Mouse (Mus musculus): Measurements from ENCODE around the gene Pbp2. TPM values are rescaled to one million over a fixed set of nuclear protein-coding genes. Genes with fewer than 3 reads are reported as not detected.

Gene Pbp2
- polyA plus RNA-seq, 1 experiment = not detected

DNA sequence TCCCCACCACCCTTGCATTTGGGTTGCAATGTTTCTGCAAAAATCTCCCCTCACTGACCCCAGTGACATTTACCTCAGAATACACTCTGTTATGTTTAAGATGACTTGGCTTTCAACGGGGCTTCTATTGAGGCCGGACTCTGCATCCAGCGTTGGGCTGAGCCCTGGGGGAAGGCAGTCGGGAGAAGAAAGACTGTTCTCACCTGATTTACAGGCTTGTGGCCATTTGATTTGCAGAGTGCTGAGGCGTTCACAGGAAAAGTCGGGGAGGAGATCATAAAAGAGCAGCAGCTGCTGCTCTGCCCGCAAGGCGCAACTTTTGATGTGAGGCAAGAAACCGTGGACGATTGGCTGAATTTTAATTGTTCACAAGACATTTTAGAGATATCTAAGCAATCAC lies 30.3 kb downstream of the Pbp2 start:
- Histone ChIP-seq H3K27me3 (replicated peaks; ENCODE audit: control insufficient read depth, insufficient read depth, low read length) (no peaks in the 10 kb centered on the region), H3K36me3 (ENCODE audit: control insufficient read depth, insufficient read depth, low read length) (no peaks in the 10 kb centered on the region), H3K4me1 (ENCODE audit: control insufficient read depth, insufficient read depth, low read length) (no peaks in the 10 kb centered on the region), H3K4me3 (ENCODE audit: insufficient read depth, low read depth, low read length) (no peak overlapping the region), H3K27ac (ENCODE audit: insufficient read depth, low read depth, low read length) (no peak overlapping the region)
- no peak for DNase-seq
- TF ChIP-seq CTCF (conservative IDR thresholded peaks at IDR 0.05; ENCODE audit: insufficient read depth, insufficient read length, low read depth, low read length) (no peak), POLR2A (IDR thresholded peaks at IDR 0.05; ENCODE audit: low read depth, low read length) (no peak)
- WGBS = 25% methylated on average over 10 of the region's 10 CpGs

DNA sequence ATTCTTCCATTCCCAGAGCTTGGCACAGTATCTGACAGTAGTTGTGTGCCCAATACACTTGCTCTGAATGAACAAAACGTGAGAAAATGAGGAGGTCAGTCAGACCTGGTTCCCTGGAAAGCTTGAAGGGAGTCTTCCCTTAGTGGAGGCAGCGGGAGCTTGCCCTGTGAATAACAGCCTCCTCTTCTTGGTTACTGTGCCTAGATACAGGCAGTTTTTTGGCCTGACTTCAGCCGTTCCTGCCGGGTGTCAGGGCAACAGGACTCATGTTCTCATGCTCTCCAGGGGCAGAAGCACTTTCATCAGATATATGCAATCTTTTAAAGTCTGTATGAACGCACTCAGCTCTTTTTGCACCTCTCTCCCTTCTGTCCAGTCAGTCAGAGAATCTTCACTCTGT lies 30.9 kb downstream of the Pbp2 start:
- H3K4me3 ChIP-seq (ENCODE audit: insufficient read depth, low read depth, low read length) = no peak overlapping the region
- no peaks in the 10 kb centered on the region for H3K36me3 ChIP-seq (ENCODE audit: control insufficient read depth, insufficient read depth, low read length)
- 61% methylated on average over 5 of the region's 5 CpGs for WGBS
- no peaks in the 10 kb centered on the region for H3K4me1 ChIP-seq (ENCODE audit: control insufficient read depth, insufficient read depth, low read length)
- H3K27me3 ChIP-seq (replicated peaks; ENCODE audit: control insufficient read depth, insufficient read depth, low read length) = no peaks in the 10 kb centered on the region
- TF ChIP-seq CTCF (conservative IDR thresholded peaks at IDR 0.05; ENCODE audit: insufficient read depth, insufficient read length, low read depth, low read length) = no peak
- no peak for TF ChIP-seq POLR2A (IDR thresholded peaks at IDR 0.05; ENCODE audit: low read depth, low read length)
- H3K27ac ChIP-seq (ENCODE audit: insufficient read depth, low read depth, low read length) = no peak overlapping the region
- DNase-seq = no peak

DNA sequence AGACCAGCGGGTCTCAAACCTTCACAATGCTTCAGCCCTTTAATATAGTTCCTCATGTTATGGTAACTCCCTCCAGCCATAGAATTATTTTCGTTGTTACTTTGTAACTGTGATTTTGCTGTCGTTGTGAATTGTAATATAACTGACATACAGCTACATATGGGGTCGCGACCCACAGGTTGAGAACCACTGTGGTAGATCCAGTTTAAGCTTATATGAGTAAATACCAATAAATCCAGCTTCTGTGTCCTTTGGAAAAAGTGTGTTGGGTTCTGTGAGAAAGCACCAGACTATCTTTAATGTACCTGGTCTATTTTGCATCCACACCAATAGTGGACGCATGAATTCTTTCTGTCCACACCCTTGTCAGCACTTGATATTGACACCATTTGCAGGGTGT lies 31.9 kb downstream of the Pbp2 start:
- Histone ChIP-seq H3K36me3 (ENCODE audit: control insufficient read depth, insufficient read depth, low read length) (no peaks in the 10 kb centered on the region), H3K27me3 (replicated peaks; ENCODE audit: control insufficient read depth, insufficient read depth, low read length) (no peaks in the 10 kb centered on the region), H3K4me3 (ENCODE audit: insufficient read depth, low read depth, low read length) (no peak overlapping the region), H3K27ac (ENCODE audit: insufficient read depth, low read depth, low read length) (no peak overlapping the region), H3K4me1 (ENCODE audit: control insufficient read depth, insufficient read depth, low read length) (no peaks in the 10 kb centered on the region)
- DNase-seq = no peak
- TF ChIP-seq CTCF (conservative IDR thresholded peaks at IDR 0.05; ENCODE audit: insufficient read depth, insufficient read length, low read depth, low read length) (no peak), POLR2A (IDR thresholded peaks at IDR 0.05; ENCODE audit: low read depth, low read length) (no peak)
- WGBS = 89% methylated on average over 6 of the region's 6 CpGs

DNA sequence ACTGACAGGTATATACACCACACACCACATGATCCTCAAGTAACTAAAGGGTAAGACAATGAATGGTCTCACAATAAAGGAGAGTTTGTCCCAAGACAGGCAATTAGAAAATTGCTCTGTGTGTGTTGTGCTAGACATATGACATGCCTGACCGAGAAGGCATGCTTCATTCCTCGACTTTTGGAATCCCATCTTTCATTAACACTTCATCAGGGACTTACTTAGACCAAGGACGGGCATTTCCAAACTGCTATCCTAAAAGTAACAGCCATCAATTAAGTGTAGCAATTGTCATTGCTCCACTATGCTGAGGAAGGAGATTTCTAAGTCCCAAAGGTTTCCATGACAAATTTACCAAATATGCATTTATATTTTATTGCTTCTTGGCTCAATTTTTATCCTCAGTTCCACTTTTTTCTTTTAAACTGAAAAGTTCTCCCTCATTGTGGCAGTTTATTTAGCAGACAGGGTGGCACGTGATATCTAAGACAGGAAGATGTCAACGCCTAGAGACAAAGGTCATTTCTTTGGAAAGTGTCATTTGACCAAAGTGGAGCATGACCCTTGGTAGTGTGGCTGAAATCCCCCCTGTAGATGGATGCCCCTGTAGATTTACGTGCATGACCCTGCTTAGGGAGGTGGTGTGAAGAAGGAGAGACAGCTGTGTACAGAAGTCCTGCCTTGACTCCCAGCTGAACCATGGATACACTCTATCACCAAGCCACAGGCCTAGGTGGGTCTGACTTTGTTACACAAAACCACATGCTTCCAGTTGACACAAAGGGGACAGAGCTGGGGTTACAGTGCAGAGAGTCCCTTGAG lies 33.5 kb downstream of the Pbp2 start:
- no peak for DNase-seq
- no peak for TF ChIP-seq POLR2A (IDR thresholded peaks at IDR 0.05; ENCODE audit: low read depth, low read length)
- WGBS = 68% methylated on average over 6 of the region's 6 CpGs
- Histone ChIP-seq H3K27ac (ENCODE audit: insufficient read depth, low read depth, low read length) (no peak overlapping the region), H3K4me3 (ENCODE audit: insufficient read depth, low read depth, low read length) (no peak overlapping the region), H3K36me3 (ENCODE audit: control insufficient read depth, insufficient read depth, low read length) (no peaks in the 10 kb centered on the region), H3K27me3 (replicated peaks; ENCODE audit: control insufficient read depth, insufficient read depth, low read length) (no peaks in the 10 kb centered on the region), H3K4me1 (ENCODE audit: control insufficient read depth, insufficient read depth, low read length) (no peaks in the 10 kb centered on the region)

DNA sequence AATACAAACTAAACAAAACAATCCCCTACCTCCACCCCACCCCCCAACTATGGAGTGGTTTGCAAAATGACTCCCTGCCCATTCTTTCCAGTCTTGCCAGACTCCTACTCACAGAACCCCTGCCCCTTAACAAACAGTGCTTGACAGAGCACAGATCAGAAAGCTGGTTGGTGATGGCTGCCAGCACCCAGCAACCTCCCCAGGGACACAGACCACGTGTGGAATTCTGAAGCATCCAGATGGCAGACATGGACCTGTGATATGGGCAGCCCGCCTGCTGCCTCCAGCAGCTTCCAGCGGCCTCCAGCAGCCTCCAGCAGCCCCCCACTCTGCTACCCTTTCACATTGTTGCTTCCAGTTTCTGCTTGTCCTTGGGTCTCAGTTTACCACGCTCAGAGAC lies 35.0 kb downstream of the Pbp2 start:
- Histone ChIP-seq H3K4me3 (ENCODE audit: insufficient read depth, low read depth, low read length) (no peak overlapping the region), H3K27ac (ENCODE audit: insufficient read depth, low read depth, low read length) (no peak overlapping the region), H3K36me3 (ENCODE audit: control insufficient read depth, insufficient read depth, low read length) (no peaks in the 10 kb centered on the region), H3K27me3 (replicated peaks; ENCODE audit: control insufficient read depth, insufficient read depth, low read length) (no peaks in the 10 kb centered on the region), H3K4me1 (ENCODE audit: control insufficient read depth, insufficient read depth, low read length) (no peaks in the 10 kb centered on the region)
- DNase-seq = no peak
- WGBS = 87% methylated on average over 4 of the region's 4 CpGs
- TF ChIP-seq CTCF (conservative IDR thresholded peaks at IDR 0.05; ENCODE audit: insufficient read depth, insufficient read length, low read depth, low read length) (no peak), POLR2A (IDR thresholded peaks at IDR 0.05; ENCODE audit: low read depth, low read length) (no peak)

DNA sequence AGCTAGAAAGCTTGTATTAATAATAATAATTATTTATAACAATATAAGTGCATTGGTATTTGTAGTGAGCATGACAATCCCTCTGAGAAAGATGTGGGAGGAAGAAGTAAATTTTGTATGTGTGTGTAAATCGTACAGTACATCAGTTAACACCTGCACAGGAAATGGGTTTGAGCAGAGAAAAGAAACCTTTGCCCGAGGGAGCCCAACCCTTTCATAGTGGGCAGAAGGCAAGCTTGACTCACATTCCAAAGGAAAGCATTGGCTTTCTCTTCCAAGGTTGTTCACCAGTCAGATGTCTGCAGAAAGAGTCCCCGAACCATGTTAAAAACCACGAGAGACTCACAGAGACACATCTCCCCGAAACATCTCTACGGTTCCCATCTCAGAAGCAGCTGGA lies 37.1 kb downstream of the Pbp2 start:
- 86% methylated on average over 6 of the region's 6 CpGs for WGBS
- Histone ChIP-seq H3K27ac (ENCODE audit: insufficient read depth, low read depth, low read length) (no peak overlapping the region), H3K4me1 (ENCODE audit: control insufficient read depth, insufficient read depth, low read length) (no peaks in the 10 kb centered on the region), H3K36me3 (ENCODE audit: control insufficient read depth, insufficient read depth, low read length) (no peaks in the 10 kb centered on the region), H3K4me3 (ENCODE audit: insufficient read depth, low read depth, low read length) (no peak overlapping the region), H3K27me3 (replicated peaks; ENCODE audit: control insufficient read depth, insufficient read depth, low read length) (no peaks in the 10 kb centered on the region)
- DNase-seq = no peak
- TF ChIP-seq CTCF (conservative IDR thresholded peaks at IDR 0.05; ENCODE audit: insufficient read depth, insufficient read length, low read depth, low read length) (no peak), POLR2A (IDR thresholded peaks at IDR 0.05; ENCODE audit: low read depth, low read length) (no peak)

DNA sequence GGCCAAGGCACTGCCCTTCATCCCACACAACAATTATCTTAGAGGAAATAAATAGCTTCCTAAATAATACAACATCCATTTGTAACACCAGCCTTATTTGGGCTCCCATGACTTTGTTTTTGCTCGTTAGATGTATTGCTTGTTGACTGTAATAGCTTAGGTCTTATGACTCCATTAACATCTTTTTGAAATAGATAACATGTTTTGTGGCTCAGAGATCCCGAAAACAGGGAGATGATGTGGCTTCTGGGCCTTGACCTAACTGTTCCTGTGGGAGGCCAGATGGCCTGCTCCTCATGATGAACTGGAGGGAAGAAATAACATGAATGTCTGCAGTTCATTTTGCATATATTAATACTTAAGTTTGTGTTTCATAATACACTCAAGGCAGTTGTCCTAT lies 38.4 kb downstream of the Pbp2 start:
- Histone ChIP-seq H3K36me3 (ENCODE audit: control insufficient read depth, insufficient read depth, low read length) (no peaks in the 10 kb centered on the region), H3K4me1 (ENCODE audit: control insufficient read depth, insufficient read depth, low read length) (no peaks in the 10 kb centered on the region), H3K27ac (ENCODE audit: insufficient read depth, low read depth, low read length) (no peak overlapping the region), H3K27me3 (replicated peaks; ENCODE audit: control insufficient read depth, insufficient read depth, low read length) (no peaks in the 10 kb centered on the region), H3K4me3 (ENCODE audit: insufficient read depth, low read depth, low read length) (no peak overlapping the region)
- DNase-seq = no peak
- 70% methylated on average over 2 of the region's 2 CpGs for WGBS
- TF ChIP-seq CTCF (conservative IDR thresholded peaks at IDR 0.05; ENCODE audit: insufficient read depth, insufficient read length, low read depth, low read length) = no peak
- TF ChIP-seq POLR2A (IDR thresholded peaks at IDR 0.05; ENCODE audit: low read depth, low read length) = no peak
